17 mouse cellular contexts compared by ENCODE assay signal in genomic region chr9:96056417-96057223, GRCm38 (mm10).
DNase-seq lines count a peak whose midpoint lies in the region; ATAC-seq lines count a peak whose summit lies in the region.
"Had no signal": no experiment of that assay in that cellular context is flagged by ENCODE, and none has a peak within 500 bp of the region (broad histone marks: within the 10 kb centered on the region; RNA-seq: fewer than 3 reads in every experiment).

No protein-coding gene starts in this region.

- peaks cover 53% of the 10 kb centered on the region for H3K36me3 ChIP-seq in forebrain, embryonic 12.5 days (replicated peaks)

- H3K27me3 ChIP-seq in forebrain, embryonic 12.5 days, result no peaks in the 10 kb centered on the region
- H3K27me3 ChIP-seq: embryonic facial prominence, embryonic 13.5 days; midbrain, embryonic 12.5 days had no signal

- peak; percentile 5 for DNase-seq in adrenal gland, postnatal 14 days
- no peak for DNase-seq in adrenal gland, adult (ENCODE audit: inconsistent age in 2 of 2, low spot score in 1 of 2)
- DNase-seq in 416B (ENCODE audit: low read depth), result peak; percentile 85
- DNase-seq in kidney, postnatal 36 days, result peak; percentile 39 to 57
- no peak for DNase-seq in urinary bladder, postnatal 4 days (ENCODE audit: low spot score in 2 of 2)
- DNase-seq in urinary bladder, postnatal 10 days (ENCODE audit: low spot score), result no peak
- DNase-seq: B cell, adult 2 months; cerebellum, adult 9-11 months; heart, postnatal 10 days; right cerebral cortex, postnatal 4 days; thymus, postnatal 14 days had no signal

- no peaks in the 10 kb centered on the region for H3K4me1 ChIP-seq in forebrain, embryonic 12.5 days
- H3K4me1 ChIP-seq: embryonic facial prominence, embryonic 13.5 days; midbrain, embryonic 12.5 days had no signal

- no peak overlapping the region for H3K4me3 ChIP-seq in forebrain, embryonic 12.5 days (replicated peaks)
- H3K4me3 ChIP-seq: embryonic facial prominence, embryonic 13.5 days; midbrain, embryonic 12.5 days had no signal

- H3K27ac ChIP-seq in forebrain, embryonic 12.5 days, result no peak overlapping the region
- H3K27ac ChIP-seq: embryonic facial prominence, embryonic 13.5 days; hindbrain, postnatal 0 days; midbrain, embryonic 12.5 days had no signal

- peak; percentile 80 for ATAC-seq in common myeloid progenitor, adult 5-6 weeks (replicated peaks; ENCODE audit: low read depth, poor library complexity, severe bottlenecking)
- ATAC-seq in forebrain, embryonic 12.5 days (ENCODE audit: low FRiP score), result no peak
- ATAC-seq: forebrain, embryonic 14.5 days; hindbrain, postnatal 0 days had no signal

- no peak overlapping the region for H3K9ac ChIP-seq in forebrain, embryonic 12.5 days
- H3K9ac ChIP-seq: embryonic facial prominence, embryonic 13.5 days; midbrain, embryonic 12.5 days had no signal

- WGBS in forebrain, embryonic 12.5 days, result 92% methylated on average over 6 of the region's 6 CpGs

- no peak overlapping the region for H3K4me2 ChIP-seq in forebrain, embryonic 12.5 days
- H3K4me2 ChIP-seq: embryonic facial prominence, embryonic 13.5 days; midbrain, embryonic 12.5 days had no signal

- no peaks in the 10 kb centered on the region for H3K9me3 ChIP-seq in forebrain, embryonic 12.5 days
- H3K9me3 ChIP-seq: embryonic facial prominence, embryonic 13.5 days; midbrain, embryonic 12.5 days had no signal

Comparison
In these comparisons a context has a peak if more than half of its experiments do, and no peak if none do; other contexts are left out.
1. DNase-seq: peak in adrenal gland, postnatal 14 days (single experiment), 416B (single experiment) and kidney, postnatal 36 days (2 of 2); none in adrenal gland, adult (0 of 2), urinary bladder, postnatal 4 days (0 of 2) and urinary bladder, postnatal 10 days (single experiment).